Mouse (Mus musculus) cerebral cortex, adult 2 months (tissue): ENCODE results near the gene Cyp2t4.

ENCODE experiments used
- WGBS: fragments of 180-500 bp; shearing (Covaris S2); methylation state at CpG from one replicate; pipeline ENCODE4 v1.1.7; 2018; 5-methylcytosine and 5-hydroxymethylcytosine counted together

The Cyp2t4 gene

GRCm38 (mm10) chr7:27161744-27162143, 8.2 kb downstream of the Cyp2t4 start:
- 87% methylated on average over 4 of the region's 4 CpGs for WGBS

GRCm38 (mm10) chr7:27162780-27163449, 9.4 kb downstream of the Cyp2t4 start:
- 70% methylated on average over 5 of the region's 5 CpGs for WGBS

- WGBS = 53% methylated on average over 5 of the region's 5 CpGs
Observed at GRCm38 (mm10) chr7:27163450-27163805, 9.9 kb downstream of the Cyp2t4 start.

- WGBS = 64% methylated on average over 33 of the region's 33 CpGs
Observed at GRCm38 (mm10) chr7:27164112-27164947, 10.8 kb downstream of the Cyp2t4 start.

- WGBS = 54% methylated on average over 23 of the region's 23 CpGs
Observed at GRCm38 (mm10) chr7:27165007-27165655, 11.6 kb downstream of the Cyp2t4 start.

- WGBS = under 1% methylated on average over 8 of the region's 8 CpGs
Observed at GRCm38 (mm10) chr7:27165696-27166095, 12.2 kb downstream of the Cyp2t4 start.

- under 1% methylated on average over 36 of the region's 43 CpGs for WGBS
Observed at GRCm38 (mm10) chr7:27166229-27166613, 12.7 kb downstream of the Cyp2t4 start.

GRCm38 (mm10) chr7:27166614-27167474, 13.3 kb downstream of the Cyp2t4 start, which contains the start of gene Egln2:
Gene Egln2, minus strand, starts transcription at chr7:27166802.
- WGBS = under 1% methylated on average over 60 of the region's 61 CpGs

GRCm38 (mm10) chr7:27167475-27168094, 14.1 kb downstream of the Cyp2t4 start:
- WGBS = 58% methylated on average over 11 of the region's 11 CpGs

- WGBS = 97% methylated on average over 5 of the region's 5 CpGs
Observed at GRCm38 (mm10) chr7:27168371-27168770, 14.9 kb downstream of the Cyp2t4 start.

- 93% methylated on average over 3 of the region's 3 CpGs for WGBS
Observed at GRCm38 (mm10) chr7:27170981-27171380, 17.5 kb downstream of the Cyp2t4 start.

GRCm38 (mm10) chr7:27174496-27174895, 21.0 kb downstream of the Cyp2t4 start:
- 95% methylated on average over 15 of the region's 15 CpGs for WGBS

GRCm38 (mm10) chr7:27174896-27175295, 21.4 kb downstream of the Cyp2t4 start:
- 87% methylated on average over 7 of the region's 7 CpGs for WGBS

- WGBS = 11% methylated on average over 4 of the region's 4 CpGs
Observed at GRCm38 (mm10) chr7:27177942-27178323, 24.4 kb downstream of the Cyp2t4 start.

- WGBS = 1% methylated on average over 53 of the region's 53 CpGs
Observed at GRCm38 (mm10) chr7:27178324-27179216, 25.1 kb downstream of the Cyp2t4 start, which contains the start of gene Rab4b. Gene Rab4b, minus strand, starts transcription at chr7:27178896.

- WGBS = 44% methylated on average over 16 of the region's 16 CpGs
Observed at GRCm38 (mm10) chr7:27179217-27179918, 25.9 kb downstream of the Cyp2t4 start.

- WGBS = 35% methylated on average over 5 of the region's 5 CpGs
Observed at GRCm38 (mm10) chr7:27180036-27180435, 26.5 kb downstream of the Cyp2t4 start.

GRCm38 (mm10) chr7:27180837-27181695, 27.6 kb downstream of the Cyp2t4 start, which contains the start of the genes Gm21983 and Mia:
Gene Gm21983, minus strand, starts transcription at chr7:27181086.
Gene Mia, minus strand, starts transcription at chr7:27181157.
- 76% methylated on average over 14 of the region's 14 CpGs for WGBS
